Mouse (Mus musculus): ENCODE results near the gene Mid1.
"Not testable (repeated sequence)": the region's sequence is repeated elsewhere in the genome, so short reads cannot be mapped to it uniquely, and the experiment has no call there.

Gene Mid1

GRCm38 (mm10) chrX:169999226-169999883 lies 314.4 kb downstream of the Mid1 start:
- DNase-seq (ENCODE audit: low read depth, low spot score), result peak; percentile 69

GRCm38 (mm10) chrX:169999912-170000641 lies 315.1 kb downstream of the Mid1 start:
- not testable (repeated sequence) for DNase-seq (ENCODE audit: low read depth, low spot score)

GRCm38 (mm10) chrX:170000642-170001387 lies 315.8 kb downstream of the Mid1 start:
- DNase-seq (ENCODE audit: low read depth, low spot score), result not testable (repeated sequence)

GRCm38 (mm10) chrX:170001388-170001695 lies 316.3 kb downstream of the Mid1 start:
- DNase-seq (ENCODE audit: low read depth, low spot score), result not testable (repeated sequence)

- DNase-seq (ENCODE audit: low read depth, low spot score), result not testable (repeated sequence)
These were observed 317.7 kb downstream of the Mid1 start for GRCm38 (mm10) chrX:170002510-170003197.

- not testable (repeated sequence) for DNase-seq (ENCODE audit: low read depth, low spot score)
These were observed 318.5 kb downstream of the Mid1 start for GRCm38 (mm10) chrX:170003536-170003935.

- DNase-seq (ENCODE audit: low read depth, low spot score), result not testable (repeated sequence)
These were observed 319.2 kb downstream of the Mid1 start for GRCm38 (mm10) chrX:170004236-170004635.

- DNase-seq (ENCODE audit: low read depth, low spot score), result not testable (repeated sequence)
These were observed 319.8 kb downstream of the Mid1 start for GRCm38 (mm10) chrX:170004793-170005192.

- DNase-seq (ENCODE audit: low read depth, low spot score), result peak; percentile 34
These were observed 320.2 kb downstream of the Mid1 start for GRCm38 (mm10) chrX:170005194-170005593.

- not testable (repeated sequence) for DNase-seq (ENCODE audit: low read depth, low spot score)
These were observed 320.8 kb downstream of the Mid1 start for GRCm38 (mm10) chrX:170005695-170006297.

- DNase-seq (ENCODE audit: low read depth, low spot score), result peak; percentile 37
These were observed 321.8 kb downstream of the Mid1 start for GRCm38 (mm10) chrX:170006694-170007247.

GRCm38 (mm10) chrX:170007375-170008178 lies 322.6 kb downstream of the Mid1 start:
- DNase-seq (ENCODE audit: low read depth, low spot score), result peak; percentile 33

- peak; percentile 34 for DNase-seq (ENCODE audit: low read depth, low spot score)
These were observed 323.1 kb downstream of the Mid1 start for GRCm38 (mm10) chrX:170008179-170008467.

- peak; percentile 56 for DNase-seq (ENCODE audit: low read depth, low spot score)
These were observed 323.6 kb downstream of the Mid1 start for GRCm38 (mm10) chrX:170008584-170008983.

GRCm38 (mm10) chrX:170009016-170009750 lies 324.2 kb downstream of the Mid1 start, which contains the start of gene Gm21887:
Gene Gm21887, plus strand, starts transcription at chrX:170009659.
- peak; percentile 99 for DNase-seq (ENCODE audit: low read depth, low spot score)

GRCm38 (mm10) chrX:170009801-170010221 lies 324.8 kb downstream of the Mid1 start:
- DNase-seq (ENCODE audit: low read depth, low spot score), result peak; percentile 98

- DNase-seq (ENCODE audit: low read depth, low spot score), result peak; percentile 86
These were observed 325.9 kb downstream of the Mid1 start for GRCm38 (mm10) chrX:170010581-170011528.

- not testable (repeated sequence) for DNase-seq (ENCODE audit: low read depth, low spot score)
These were observed 326.5 kb downstream of the Mid1 start for GRCm38 (mm10) chrX:170011529-170011879.
